Mouse (Mus musculus): ENCODE data around the gene Med21.
A peak's percentile ranks its signal among the peaks of the same experiment; 100 is the strongest.

Gene Med21

DNA sequence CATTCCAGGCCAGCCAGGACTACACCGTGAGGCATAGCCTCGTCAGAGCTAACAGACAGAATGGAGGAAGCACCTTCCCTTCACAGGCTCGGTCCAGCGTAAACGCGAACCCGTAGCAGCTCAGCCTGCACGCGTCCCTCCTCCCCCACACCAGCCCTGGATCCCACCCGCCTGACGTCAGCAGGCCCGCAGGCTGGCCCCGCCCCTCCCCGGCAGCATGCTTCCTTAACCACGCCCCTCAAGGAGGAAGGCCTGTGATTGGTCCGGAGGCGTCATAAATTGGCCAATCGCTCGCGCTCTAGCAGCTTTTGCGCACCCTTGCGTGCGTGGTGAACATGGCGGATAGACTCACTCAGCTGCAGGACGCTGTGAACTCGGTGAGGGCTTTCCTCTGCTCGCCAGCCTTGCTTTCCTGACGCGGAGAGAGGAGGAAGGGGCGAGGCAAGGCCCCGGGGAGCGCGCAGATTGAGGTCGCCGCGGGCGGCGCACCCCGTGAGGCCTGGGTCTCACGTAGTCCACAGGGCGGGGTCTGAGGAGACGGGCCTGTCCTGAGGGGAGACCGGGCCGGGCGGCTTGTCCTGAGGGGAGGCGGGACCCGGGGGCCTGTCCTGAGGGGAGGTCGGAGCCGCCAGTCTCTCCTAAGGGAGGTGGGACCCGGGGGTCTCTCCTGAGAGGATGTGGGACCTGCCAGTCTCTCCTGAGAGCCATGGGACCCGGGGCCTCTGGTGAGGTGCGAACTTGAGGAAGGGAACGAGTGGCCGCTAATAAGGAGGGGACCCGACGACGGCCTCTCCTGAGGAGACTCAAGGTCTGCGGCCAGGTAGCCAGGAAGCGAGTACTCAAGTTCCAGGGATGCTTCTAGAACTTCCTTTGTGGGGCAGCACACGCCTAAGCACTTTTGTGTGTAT, at the start of gene Med21, which contains the start of gene Tm7sf3:
Gene Med21 (plus strand): TSS at position 272 of the 908 bp plus-strand sequence.
Gene Tm7sf3 (minus strand): TSS at position 549 of the 908 bp plus-strand sequence.
- peak; percentile 99 for DNase-seq (ENCODE audit: low read depth, low spot score)

DNA sequence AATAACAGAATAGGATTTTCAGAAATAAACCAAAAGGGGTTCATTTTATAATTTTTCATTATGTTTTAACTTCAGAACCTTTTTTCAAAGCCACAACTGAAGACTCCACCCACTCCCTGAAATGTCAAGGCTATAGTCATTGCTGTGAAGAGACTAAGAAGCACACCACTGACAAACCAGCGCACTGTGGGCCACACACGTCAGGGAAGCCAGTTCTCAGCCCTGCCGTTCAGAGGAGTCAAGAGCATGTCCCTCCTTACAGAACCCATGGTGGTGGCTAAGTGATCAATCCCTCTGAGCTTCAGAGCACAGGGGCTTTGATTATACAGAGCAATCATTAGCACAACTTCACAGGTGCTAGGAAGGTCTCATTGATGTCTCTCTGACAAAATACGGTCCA, 39.7 kb upstream of the Med21 start:
- peak; percentile 33 for DNase-seq (ENCODE audit: low read depth, low spot score)

DNA sequence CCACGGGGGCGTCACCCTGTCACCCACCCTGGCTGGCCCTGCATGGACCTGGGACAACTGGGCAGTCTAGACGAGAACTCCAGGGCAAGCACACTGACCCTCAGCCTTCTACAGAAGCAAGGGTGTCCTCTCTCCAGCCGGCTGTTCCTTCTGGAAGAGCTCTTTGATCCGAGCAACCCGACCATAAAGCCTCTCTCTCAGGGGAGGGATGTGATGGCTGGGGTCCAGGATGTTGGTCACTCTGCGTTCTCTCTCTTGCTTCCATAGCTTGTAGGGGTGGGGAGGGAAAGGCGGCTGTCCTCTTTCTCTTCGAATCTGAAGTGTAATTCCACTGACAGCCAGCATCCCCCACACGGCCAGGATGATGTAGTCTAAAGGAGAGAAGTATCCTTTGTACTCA, 38.7 kb upstream of the Med21 start:
- no peak for DNase-seq (ENCODE audit: low read depth, low spot score)

DNA sequence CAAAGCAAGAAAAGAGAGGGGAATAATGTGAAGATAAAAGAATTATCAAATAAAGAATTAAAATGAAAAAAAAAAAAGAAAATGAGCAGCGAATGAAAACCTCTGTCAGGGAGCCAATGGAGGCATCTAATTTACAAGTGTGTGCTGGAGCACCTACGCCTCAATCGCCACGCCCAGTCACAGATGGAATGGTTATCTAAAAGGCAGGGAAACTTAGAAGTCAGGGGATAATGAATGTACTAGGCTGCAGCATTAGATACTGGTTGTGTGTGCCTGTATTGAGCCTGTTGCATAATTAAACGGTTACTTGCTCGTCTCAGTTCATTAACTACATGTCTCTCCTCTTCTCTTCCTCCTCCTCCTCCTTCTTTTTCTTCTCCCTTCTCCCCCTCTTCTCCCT, 31.0 kb upstream of the Med21 start:
- peak; percentile 28 for DNase-seq (ENCODE audit: low read depth, low spot score)

DNA sequence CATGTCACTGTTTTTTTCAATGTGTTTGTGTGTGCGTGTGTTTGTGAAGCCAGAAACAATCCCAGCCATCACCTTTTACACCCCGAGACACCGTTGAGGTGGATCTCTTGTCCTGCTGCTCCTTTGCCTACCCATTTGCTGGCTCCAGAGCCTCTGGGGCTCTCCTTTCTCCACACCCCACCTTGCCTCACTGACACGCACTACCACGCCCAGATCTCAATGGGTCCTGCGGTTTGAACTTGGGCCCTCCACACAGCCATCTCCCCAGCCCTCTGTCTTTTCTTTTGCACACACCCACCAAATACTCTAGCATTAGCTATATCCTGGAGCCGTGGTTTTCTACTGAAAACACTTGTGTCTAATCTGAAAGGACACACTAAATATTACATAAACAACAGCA, 30.4 kb upstream of the Med21 start:
- DNase-seq (ENCODE audit: low read depth, low spot score) = no peak

DNA sequence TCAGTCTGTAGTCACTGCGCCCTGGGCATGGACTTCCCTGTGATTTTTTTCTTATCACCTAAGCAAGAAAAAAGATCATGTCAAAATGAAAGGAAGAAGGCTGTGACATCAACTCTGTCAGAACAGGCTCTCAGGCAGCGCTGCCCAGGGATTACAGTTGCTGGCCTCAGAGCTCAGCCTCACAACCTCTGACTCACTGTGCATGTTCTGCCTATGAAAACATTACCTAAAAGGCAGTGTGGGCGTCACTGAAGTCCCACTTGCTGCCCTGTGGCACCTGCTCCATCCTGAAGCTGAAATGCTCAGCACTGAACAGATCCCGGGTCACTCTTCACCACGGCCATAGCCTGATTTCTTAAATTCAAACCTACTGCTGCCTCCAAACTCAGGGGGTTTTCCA, 29.6 kb upstream of the Med21 start:
- peak; percentile 21 for DNase-seq (ENCODE audit: low read depth, low spot score)

DNA sequence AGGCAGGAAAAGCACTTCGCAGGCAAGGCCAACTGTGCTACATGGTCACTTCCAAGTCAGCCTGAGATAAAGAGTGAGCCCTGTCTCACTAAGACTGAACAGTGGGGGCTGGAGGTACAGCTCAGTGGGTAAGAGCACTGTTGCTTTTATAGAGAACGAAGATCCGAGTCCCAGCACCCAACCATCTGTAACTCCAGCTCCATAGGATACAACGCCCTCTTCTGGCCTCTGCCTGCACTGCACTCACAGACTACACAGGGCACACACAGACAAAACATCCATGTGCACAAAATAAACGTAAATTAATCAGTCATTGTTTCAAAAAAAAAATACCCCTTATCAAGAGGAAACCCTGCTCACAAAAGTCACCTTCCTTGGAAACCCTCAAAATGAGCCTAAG, 28.4 kb upstream of the Med21 start:
- no peak for DNase-seq (ENCODE audit: low read depth, low spot score)

DNA sequence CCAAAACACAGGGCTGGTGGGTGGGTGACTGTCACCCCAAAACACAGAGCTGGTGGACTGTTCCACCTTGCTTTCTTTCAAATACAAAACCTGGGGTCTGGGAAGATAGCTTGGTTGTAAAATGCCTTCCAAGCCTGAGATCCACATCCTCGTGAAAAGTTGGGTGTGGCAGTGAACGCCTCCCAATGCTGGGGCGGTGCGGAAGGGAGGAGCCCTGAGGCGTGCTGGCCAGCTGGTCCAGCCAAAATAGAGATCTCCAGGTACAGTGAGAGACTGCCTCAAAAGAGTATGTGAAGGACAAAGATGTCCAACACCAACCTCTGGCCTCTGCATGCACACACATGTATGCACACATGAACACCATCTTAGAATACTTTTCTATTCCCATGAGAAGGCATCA, 27.8 kb upstream of the Med21 start:
- no peak for DNase-seq (ENCODE audit: low read depth, low spot score)

DNA sequence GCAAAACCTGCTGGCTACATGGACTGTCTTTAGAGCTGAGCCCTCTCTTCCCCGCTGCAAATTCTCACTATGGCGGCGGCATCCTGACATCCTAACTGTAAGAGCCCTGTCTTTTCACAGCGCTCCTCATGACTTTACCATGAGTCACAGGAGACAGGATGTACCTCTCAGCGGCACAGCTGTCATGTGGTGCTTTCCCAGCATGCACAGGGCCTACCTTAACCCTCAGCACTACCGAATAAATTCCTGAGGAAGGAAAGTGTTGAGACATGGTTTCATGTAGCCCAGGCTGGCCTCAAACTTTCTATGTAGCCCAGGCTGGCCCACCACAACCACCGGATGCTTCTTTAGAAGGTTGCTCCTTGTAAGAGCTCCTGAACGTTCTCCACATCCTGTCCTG, 26.5 kb upstream of the Med21 start:
- DNase-seq (ENCODE audit: low read depth, low spot score) = no peak

DNA sequence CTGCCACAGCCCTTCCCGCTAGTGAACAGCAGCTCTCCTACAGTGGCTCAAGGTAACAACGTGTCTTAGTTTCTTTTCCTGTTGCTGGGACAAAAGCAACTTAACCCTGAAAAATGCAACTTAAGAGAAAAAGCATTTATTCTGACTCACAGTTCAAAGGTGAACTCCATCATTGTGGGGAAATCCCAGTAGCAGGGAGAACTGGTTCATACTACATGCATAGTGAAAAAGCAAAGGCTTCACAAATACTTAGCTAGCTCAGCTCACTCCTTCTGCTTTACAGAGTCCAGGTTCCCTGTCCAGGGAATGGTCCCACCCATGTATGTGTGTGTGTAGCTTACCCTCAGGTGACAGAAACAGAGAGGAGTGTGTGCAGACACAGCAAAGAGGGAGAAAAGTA, 25.7 kb upstream of the Med21 start:
- no peak for DNase-seq (ENCODE audit: low read depth, low spot score)

DNA sequence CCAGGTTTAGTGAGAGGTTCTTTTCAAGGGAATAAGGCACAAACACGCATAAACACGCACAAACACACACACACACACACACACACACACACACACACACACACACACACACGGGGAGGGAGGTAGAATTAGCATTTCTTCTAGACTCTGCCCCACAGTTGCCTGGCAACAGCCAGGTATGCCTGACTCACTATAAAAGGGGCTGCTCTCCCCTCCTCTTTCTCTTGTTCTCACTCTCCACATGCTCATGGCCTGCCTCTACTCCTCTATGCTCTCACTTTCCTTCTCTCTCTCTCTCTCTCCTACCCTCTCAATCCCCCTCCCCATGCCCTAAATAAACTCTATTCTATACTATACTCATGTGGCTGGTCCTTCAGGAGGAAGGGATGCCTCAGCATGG, 14.2 kb upstream of the Med21 start:
- no peak for DNase-seq (ENCODE audit: low read depth, low spot score)

DNA sequence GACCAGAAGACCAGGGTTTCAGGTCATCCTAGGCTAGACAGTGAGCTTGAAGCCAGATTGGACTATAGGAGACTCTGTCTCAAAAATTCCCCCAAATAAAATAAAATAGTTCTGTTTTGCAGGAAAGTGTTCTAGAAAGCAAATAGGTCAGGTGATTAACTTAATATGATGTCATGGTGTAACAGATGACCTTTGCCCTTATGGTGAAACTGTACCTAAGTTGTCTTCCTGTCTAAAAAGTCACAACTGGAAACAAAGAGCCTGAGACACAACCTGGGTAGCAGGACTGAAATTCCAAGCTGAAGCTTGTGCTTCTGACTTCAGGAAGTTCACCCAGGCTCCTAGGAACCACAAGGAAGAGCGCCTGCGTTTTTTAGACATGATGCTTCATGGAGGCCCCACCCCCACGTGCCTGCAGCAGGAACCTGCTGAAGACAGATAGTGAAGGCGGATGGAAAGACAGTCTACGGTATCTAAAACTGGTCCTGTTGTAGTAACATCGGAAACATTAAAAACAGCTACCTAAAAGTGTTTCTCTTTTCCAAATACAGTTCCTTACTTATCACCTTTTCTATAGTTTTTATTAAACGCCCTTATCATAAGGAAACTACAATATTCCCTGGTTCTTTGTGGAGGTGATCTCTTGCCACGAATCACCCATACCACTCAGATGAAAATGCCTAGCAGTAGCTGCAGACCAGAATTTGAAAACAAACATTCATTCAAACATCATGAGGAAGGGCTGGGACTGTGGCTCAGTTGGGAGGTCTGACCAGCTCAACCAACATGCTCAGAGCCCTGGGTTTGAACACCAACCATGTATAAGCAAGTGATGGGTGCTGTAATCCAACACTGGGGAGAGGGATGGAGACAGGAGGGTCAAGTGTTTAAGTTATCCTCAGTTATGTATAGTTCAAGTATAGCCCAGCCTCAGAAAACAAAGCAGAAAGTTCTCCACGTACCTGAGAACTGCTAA, 12.3 kb upstream of the Med21 start:
- peak; percentile 23 for DNase-seq (ENCODE audit: low read depth, low spot score)

DNA sequence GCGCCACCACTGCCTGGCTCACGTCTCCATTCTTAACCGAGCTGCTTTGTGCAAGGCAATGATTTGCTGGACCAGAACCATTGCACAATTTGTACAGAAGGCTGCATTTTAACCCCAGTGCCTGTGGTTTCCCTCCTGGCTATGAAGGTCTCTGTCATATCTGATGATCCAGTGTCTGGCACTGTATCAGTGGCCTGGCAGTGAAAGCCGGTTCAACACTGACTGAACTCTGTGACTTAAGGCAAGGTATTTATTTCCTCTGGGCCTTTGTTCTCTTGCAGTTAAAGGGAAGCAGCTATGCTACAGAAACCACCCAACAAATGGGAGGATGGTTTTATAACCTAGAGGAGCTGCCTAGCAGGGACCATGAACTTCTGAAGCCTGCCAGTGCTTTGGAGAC, 11.4 kb upstream of the Med21 start:
- DNase-seq (ENCODE audit: low read depth, low spot score) = no peak

DNA sequence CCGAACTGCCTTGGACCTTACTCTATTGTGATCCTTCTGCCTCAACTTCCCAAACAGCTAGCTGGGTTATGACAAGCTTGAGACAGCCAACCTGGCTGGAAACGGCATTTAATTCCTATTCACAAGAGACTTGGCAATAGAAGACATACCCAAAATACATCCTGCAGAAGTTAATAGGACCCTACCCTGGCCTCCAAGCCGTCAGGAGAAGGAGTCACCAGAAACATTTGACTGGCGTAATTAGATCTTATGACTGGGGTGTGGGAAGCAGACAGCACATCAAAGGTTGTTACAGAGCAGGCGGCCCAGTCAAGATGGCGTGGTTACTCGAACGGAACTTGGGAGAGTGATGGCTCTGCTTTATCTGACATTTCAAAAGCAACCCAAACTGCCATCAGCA, 10.5 kb upstream of the Med21 start:
- DNase-seq (ENCODE audit: low read depth, low spot score) = no peak

DNA sequence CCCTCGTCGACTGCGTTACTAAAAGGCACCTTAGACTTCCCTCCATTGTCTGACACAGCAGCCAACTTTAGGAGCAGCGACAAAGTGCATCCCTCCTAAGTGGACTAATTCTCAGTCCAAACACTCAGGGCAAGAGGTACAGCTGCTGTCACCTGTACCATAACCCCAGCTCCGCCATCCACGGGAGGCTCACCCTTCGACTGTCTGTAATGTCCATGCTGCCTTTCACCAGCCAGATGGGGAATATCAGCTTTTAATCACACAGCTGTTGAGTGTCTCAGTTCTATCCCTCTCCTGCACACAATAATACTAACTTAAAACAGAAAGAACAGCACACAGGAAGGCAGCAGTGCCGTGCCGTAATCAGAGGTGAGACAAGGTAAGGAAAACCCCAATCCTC, 9.9 kb upstream of the Med21 start:
- no peak for DNase-seq (ENCODE audit: low read depth, low spot score)

DNA sequence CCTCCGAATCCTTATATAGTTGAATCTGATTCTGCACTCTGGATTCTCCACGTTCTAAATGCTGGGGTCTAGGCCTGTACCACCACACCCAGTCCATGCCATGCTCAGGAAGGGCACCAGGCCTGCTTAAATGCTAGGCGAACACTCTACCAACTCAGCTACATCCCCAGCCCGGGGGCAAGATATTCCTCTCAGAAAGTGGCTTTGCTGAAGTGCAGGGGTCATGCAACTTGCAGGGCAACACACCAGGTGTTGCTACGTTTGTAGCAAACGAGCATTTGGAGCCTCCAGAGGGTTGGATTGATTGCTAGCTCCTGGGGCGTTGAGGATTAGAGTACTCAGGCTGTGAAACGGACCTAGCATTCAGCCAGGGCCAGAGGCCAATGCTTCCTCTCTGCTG, 9.2 kb upstream of the Med21 start:
- no peak for DNase-seq (ENCODE audit: low read depth, low spot score)

DNA sequence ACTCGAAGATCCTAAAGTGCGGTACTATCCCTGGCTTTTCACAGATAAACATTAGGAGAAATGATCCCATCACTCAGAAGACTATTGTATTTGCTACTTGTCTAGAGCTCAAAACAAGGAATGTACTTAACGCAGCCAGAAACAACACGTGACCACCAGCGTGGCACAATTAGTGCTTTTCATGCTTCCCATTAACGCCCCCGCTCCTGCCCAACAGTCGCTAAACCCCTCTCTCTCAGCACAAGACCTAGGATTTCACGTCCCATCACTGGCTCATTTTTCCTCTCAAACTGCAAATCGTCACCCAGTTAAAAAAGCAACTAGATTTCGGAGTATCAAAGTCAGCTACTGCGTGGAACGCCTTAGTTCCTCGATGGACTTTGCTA, 8.7 kb upstream of the Med21 start:
- DNase-seq (ENCODE audit: low read depth, low spot score) = peak; percentile 88

DNA sequence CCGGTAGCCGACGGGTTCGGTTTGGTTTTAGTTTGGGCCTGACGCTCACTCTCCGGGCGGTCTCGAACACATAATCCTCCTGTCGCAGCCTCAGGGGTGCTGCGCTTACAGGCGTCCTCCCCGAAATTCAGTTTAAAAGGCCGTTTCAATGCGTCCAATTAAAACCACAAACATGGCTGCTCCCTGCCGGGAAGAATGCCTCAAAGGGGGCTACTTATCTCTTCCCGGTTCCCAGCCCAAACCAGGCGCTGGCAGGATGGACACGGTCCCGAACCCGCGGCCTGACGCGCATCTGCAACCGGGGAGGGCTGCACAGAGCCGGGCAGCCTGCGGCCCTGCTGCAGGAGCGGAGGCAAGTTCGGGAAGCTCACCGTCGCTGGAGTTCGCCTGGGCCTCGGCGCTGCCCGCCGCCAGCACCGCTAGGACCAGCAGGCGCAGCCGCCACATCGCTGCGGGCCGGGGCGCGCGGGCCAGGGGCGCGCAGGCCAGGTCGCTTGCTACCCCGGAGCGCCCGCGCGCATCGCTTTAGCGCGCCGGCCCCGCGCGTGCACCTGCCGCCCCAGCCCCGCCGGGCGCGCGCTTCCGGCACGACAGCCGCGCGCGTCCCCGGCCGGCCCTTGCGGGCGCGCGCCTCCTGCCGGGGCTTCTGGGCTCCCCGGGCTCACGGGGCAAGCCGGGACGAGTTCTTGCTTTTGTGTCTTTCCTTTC, 8.2 kb upstream of the Med21 start:
- DNase-seq (ENCODE audit: low read depth, low spot score) = peak; percentile 94

DNA sequence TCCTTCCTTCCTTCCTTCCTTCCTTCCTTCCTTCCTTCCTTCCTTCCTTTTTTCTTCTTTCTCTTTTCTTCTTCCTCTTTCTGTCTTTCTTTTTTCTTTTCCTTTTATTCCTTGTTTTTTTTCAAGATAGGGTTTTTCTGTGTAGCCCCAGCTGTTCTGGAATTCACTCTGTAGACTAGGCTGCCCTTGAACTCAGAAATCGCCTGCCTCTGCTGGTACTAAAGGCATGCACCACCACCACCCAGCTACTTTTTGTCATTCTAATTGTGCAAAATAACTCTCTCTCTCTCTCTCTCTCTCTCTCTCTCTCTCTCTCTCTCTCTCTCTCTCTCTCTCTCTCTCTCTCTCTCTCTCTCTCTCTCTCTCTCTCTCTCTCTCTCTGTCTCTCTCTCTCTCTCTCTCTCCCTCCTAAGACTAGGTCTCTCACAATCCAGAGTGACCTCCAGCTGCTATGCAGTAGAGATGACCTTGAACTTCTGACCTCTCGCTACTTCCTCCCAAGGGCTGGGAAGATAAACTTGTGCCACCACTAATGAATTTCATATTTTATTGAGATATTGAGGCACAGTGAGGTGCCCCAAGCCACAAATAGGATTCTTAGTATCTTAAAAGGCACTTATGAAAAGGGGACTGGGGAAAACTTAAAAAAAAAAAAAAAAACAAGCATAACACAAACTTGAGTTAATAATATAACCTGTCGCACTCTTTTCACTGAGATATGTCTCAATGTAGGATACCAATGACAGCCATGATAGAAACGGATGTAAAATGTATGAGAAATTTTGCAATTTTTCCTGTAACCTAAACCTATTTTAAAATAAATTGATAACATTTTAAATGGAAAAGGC, 7.4 kb upstream of the Med21 start:
- DNase-seq (ENCODE audit: low read depth, low spot score) = no peak

DNA sequence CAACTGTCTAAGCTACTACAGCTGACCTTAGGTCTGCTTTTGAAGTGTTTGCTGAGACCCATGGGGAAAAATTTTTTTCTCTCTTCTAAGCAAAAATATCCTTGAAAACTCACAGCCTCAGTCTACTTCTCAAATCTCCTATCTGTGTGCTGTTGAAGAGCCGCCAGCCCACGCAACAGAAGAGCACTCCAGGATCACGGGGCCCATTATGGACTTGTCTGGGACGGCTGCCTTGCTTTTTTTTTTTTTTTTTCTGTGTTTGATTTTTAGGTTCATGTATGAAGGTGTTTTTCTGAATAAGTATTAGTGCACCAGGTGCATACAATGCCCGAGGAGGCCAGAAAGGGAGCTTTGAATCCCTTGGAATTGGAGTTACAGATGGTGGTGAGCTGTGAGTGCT, 5.9 kb upstream of the Med21 start:
- no peak for DNase-seq (ENCODE audit: low read depth, low spot score)

Data from brain, adult 2 months (tissue).